Mouse (Mus musculus) forebrain, embryonic 11.5 days (tissue): ENCODE results near the gene Add3. TPM values are rescaled to one million over a fixed set of nuclear protein-coding genes. Genes with fewer than 3 reads are reported as not detected.

Source experiments
- ATAC-seq: fragments of 200-750 bp; cut with Nextera tagmentation; replicated peaks from 2 replicates; pipeline ENCODE4 v1.8.0; 2017; ENCODE audit warnings: moderate TSS enrichment; ENCODE audit not compliant: low FRiP score
- DNase-seq: peaks from one replicate; pipeline ENCODE4 v3.0.0-alpha.2; 2017; ENCODE audit warnings: low spot score
- H3K27ac ChIP-seq: fragments of 300-500 bp; sonication (generic); 2 replicates; pipeline ENCODE4 v1.5.1; 2014; ENCODE audit warnings: low read depth, low read length
- H3K27me3 ChIP-seq: fragments of 300-500 bp; sonication (generic); 2 replicates; pipeline ENCODE4 v1.6.1; 2014; ENCODE audit warnings: mild to moderate bottlenecking, low read length, mixed read lengths; ENCODE audit not compliant: control insufficient read depth, insufficient read depth
- H3K36me3 ChIP-seq: fragments of 300-500 bp; sonication (generic); 2 replicates; pipeline ENCODE4 v1.6.1; 2014; ENCODE audit warnings: mild to moderate bottlenecking, low read length, moderate library complexity, mixed read lengths; ENCODE audit not compliant: control insufficient read depth, insufficient read depth
- H3K4me1 ChIP-seq: fragments of 300-500 bp; sonication (generic); replicated peaks from 2 replicates; pipeline ENCODE4 v1.6.1; 2014; ENCODE audit warnings: low read length, mixed read lengths; ENCODE audit not compliant: control insufficient read depth, insufficient read depth
- H3K4me2 ChIP-seq: fragments of 300-500 bp; sonication (generic); 2 replicates; pipeline ENCODE4 v1.6.1; 2014; ENCODE audit warnings: low read depth, mild to moderate bottlenecking, low read length, moderate library complexity, mixed read lengths; ENCODE audit not compliant: severe bottlenecking
- H3K4me3 ChIP-seq: fragments of 300-500 bp; sonication (generic); 2 replicates; pipeline ENCODE4 v1.5.1; 2014; ENCODE audit warnings: low read depth, low read length
- H3K9ac ChIP-seq: fragments of 300-500 bp; sonication (generic); 2 replicates; pipeline ENCODE4 v1.6.1; 2014; ENCODE audit warnings: low read length
- H3K9me3 ChIP-seq: fragments of 300-500 bp; sonication (generic); 2 replicates; pipeline ENCODE4 v1.6.1; 2016; ENCODE audit warnings: low read length, mixed read lengths; ENCODE audit not compliant: control insufficient read depth
- WGBS: fragments of 180-500 bp; shearing (Covaris S2); extraction: QIAGEN DNeasy Blood & Tissue Kit; methylation state at CpG from one replicate; pipeline ENCODE4 v1.1.7; 2014; 5-methylcytosine and 5-hydroxymethylcytosine counted together
- polyA plus RNA-seq: library from polyadenylated mRNA; unstranded; fragments of >200 nt; fragmentation: Nextera tagmentation; extraction: Ambion mirVana; gene quantifications from 2 replicates; pipeline ENCODE4 v1.2.1, GENCODE M21; 2014

Add3 gene
- polyA plus RNA-seq, 1 experiment from 2014 or later: 61.5 TPM

DNA sequence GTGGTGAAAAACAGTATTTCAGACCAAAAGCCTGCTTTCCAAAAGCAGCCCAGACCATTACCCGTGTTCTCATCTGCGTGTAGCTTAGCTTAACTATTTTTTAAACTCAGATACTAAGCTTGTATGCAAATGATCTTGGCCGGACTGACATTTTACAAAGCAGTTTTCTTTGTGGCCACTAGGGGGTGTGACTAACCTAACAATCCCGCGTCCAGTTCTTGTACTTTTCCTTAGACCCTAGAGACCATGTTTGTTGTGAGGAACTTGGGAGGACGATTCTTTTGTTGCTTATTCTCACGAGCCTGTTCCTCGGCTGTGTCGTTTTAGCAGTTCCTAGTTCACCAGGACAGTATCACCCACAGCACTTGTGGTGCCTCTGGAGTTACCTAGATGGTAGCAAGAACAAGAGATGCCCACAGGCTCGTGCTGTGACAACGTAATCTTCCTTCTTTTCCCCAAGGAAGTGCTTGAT is 107.8 kb downstream of the Add3 start:
- H3K27ac ChIP-seq: no peak overlapping the region
- 18% methylated on average over 11 of the region's 11 CpGs for WGBS
- H3K4me2 ChIP-seq: no peak overlapping the region

GRCm38 (mm10) chr19:53251015-53251414 is 110.8 kb downstream of the Add3 start:
- Histone ChIP-seq H3K36me3 (no peaks in the 10 kb centered on the region), H3K9me3 (no peaks in the 10 kb centered on the region; the same call in 1 of the 2 replicates), H3K4me3 (no peak overlapping the region), H3K9ac (no peak overlapping the region), H3K4me2 (no peak overlapping the region), H3K4me1 (0 out of 2 replicates have a peak, but pooled peaks cover 3% of the 10 kb centered on the region), H3K27ac (no peak overlapping the region), H3K27me3 (no peaks in the 10 kb centered on the region)
- 93% methylated on average over 7 of the region's 7 CpGs for WGBS
- no peak for ATAC-seq
- DNase-seq: no peak

More for the DNA sequence above, 107.8 kb downstream of the Add3 start:
- ATAC-seq: peak; percentile 65
- no peaks in the 10 kb centered on the region for H3K27me3 ChIP-seq
- no peaks in the 10 kb centered on the region for H3K9me3 ChIP-seq
- H3K36me3 ChIP-seq: no peaks in the 10 kb centered on the region
- no peak overlapping the region for H3K4me3 ChIP-seq
- 0 out of 2 replicates have a peak, but pooled peaks cover 3% of the 10 kb centered on the region for H3K4me1 ChIP-seq
- H3K9ac ChIP-seq: peak overlapping the region; percentile 41
- no peak for DNase-seq

GRCm38 (mm10) chr19:53251656-53252055 is 111.4 kb downstream of the Add3 start:
- DNase-seq (no peak), ATAC-seq (no peak)
- H3K4me3 ChIP-seq: no peak overlapping the region
- H3K9ac ChIP-seq: no peak overlapping the region
- WGBS: 93% methylated on average over 3 of the region's 3 CpGs
- H3K27me3 ChIP-seq: no peaks in the 10 kb centered on the region
- H3K4me1 ChIP-seq: 0 out of 2 replicates have a peak, but pooled peaks cover 3% of the 10 kb centered on the region
- peaks cover 3% of the 10 kb centered on the region; the same call in 1 of the 2 replicates for H3K9me3 ChIP-seq
- no peak overlapping the region for H3K4me2 ChIP-seq
- no peak overlapping the region for H3K27ac ChIP-seq
- no peaks in the 10 kb centered on the region for H3K36me3 ChIP-seq

DNA sequence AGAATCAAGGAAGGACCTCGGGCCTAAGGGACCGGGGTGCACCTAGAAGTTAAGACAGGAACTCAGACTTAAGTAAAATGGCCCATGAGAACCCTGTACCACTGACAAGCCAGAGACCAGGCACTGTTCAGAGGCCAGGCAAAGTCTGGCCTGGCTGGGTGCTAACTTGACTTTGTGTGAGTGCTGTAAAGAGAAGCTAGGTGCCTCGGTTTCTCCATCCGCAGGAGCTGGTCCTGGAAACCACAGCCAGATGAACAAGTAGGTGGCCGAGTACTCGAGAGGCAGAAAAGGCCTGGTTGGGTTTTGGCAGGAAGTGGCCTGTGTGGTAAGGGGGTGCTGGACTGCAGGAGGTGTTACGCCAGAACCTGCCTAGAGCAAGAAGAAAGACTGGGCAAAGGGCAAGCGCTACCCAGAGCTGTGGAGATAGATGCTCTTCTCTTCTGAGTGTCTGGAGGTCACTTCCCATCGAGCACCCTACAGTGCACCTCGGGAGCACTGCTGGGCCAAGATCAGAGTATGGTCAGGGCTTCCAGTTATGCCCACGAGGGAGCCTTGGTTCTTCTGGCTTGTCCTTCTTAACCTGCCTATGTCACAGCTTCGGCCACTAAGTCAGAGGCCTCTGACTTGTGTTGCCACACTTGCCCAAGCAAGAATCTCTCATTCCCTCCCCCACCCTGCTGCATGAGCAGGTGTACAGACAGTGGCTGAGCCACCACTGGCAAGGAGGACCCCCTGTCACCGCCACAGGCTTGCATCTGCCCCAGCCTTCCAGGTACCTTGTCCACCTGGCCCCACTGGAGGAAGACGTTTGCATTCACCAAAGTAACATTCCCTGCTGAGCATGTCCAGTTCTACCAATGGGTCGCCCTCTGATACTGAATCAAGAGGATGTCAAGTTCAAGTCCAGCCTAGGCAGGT is 112.1 kb downstream of the Add3 start:
- peaks cover 3% of the 10 kb centered on the region; the same call in 1 of the 2 replicates for H3K9me3 ChIP-seq
- no peaks in the 10 kb centered on the region for H3K36me3 ChIP-seq
- WGBS: 91% methylated on average over 15 of the region's 15 CpGs
- H3K27ac ChIP-seq: no peak overlapping the region
- no peaks in the 10 kb centered on the region for H3K27me3 ChIP-seq
- H3K9ac ChIP-seq: no peak overlapping the region
- H3K4me1 ChIP-seq: 0 out of 2 replicates have a peak, but pooled peaks cover 3% of the 10 kb centered on the region
- no peak overlapping the region for H3K4me2 ChIP-seq
- H3K4me3 ChIP-seq: no peak overlapping the region
- DNase-seq: no peak
- no peak for ATAC-seq

DNA sequence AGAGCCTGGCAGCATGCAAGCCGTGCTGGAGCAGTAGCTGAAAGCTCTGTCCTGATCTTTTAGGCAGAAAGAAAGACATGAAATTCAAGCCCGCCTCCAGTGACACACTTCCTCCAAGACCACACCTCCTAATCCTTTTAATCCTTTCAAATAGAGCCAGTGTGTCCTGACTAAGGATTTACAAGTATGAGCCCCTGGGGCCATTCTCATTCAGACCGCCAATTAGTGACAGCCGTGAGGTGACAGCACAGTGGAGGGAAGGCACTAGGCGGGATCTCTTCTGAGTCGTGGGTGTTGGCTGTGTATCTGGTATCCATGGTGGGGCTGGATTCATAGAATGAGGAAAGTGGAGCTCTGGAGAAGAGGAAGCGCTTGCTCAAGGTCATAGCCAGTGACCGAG is 116.1 kb downstream of the Add3 start:
- ATAC-seq: no peak
- 71% methylated on average over 8 of the region's 8 CpGs for WGBS

DNA sequence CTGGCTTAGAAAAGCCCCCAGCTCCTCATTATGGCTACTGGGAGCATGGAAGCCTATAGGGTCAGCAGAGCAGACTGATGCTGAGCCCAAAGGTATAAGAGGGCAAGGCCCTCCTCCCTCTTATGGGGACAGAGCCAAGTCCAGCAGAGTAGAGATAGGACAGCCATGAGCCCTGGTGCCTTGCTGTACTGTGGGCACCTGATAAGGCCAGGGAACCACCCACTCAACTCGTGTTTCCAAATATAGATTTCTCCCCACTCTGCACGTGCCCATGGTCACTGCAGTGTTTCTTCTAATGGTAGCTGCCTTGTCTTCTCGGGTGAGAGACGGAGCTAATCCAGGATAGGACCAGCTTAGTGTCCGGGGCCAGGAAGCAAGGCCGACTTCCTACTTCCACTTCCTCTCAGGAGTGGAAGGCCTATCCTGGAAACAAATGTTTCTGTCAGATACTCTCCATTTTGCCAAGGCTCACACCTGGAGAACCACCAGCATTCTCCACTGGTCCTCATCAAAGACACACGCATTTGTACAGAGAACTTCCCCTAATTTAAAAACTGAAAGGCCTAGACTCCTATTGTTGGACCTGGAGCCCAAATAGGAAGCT is 116.8 kb downstream of the Add3 start:
- peaks cover 3% of the 10 kb centered on the region; the same call in 1 of the 2 replicates for H3K9me3 ChIP-seq
- no peaks in the 10 kb centered on the region for H3K36me3 ChIP-seq
- DNase-seq: no peak
- no peak overlapping the region for H3K4me3 ChIP-seq
- no peak overlapping the region for H3K27ac ChIP-seq
- H3K9ac ChIP-seq: no peak overlapping the region
- ATAC-seq: 0 out of 2 replicates have a peak, but pooled peaks have one; percentile 47
- H3K4me2 ChIP-seq: no peak overlapping the region
- WGBS: 94% methylated on average over 7 of the region's 7 CpGs
- H3K4me1 ChIP-seq: no peaks in the 10 kb centered on the region
- H3K27me3 ChIP-seq: no peaks in the 10 kb centered on the region

More for the DNA sequence above, 116.1 kb downstream of the Add3 start:
- H3K9me3 ChIP-seq: peaks cover 3% of the 10 kb centered on the region; the same call in 1 of the 2 replicates
- no peaks in the 10 kb centered on the region for H3K27me3 ChIP-seq
- H3K9ac ChIP-seq: no peak overlapping the region
- H3K4me2 ChIP-seq: no peak overlapping the region
- no peak for DNase-seq
- no peaks in the 10 kb centered on the region for H3K4me1 ChIP-seq
- H3K36me3 ChIP-seq: no peaks in the 10 kb centered on the region
- H3K4me3 ChIP-seq: no peak overlapping the region
- H3K27ac ChIP-seq: no peak overlapping the region

- Histone ChIP-seq H3K4me2 (no peak overlapping the region), H3K4me3 (no peak overlapping the region), H3K9ac (no peak overlapping the region), H3K4me1 (no peaks in the 10 kb centered on the region), H3K36me3 (no peaks in the 10 kb centered on the region), H3K9me3 (peaks cover 3% of the 10 kb centered on the region; the same call in 1 of the 2 replicates), H3K27me3 (no peaks in the 10 kb centered on the region), H3K27ac (no peak overlapping the region)
- WGBS: 90% methylated on average over 15 of the region's 15 CpGs
- DNase-seq: no peak
- ATAC-seq: peak; percentile 21; the same call in 1 of the 2 replicates
These were observed 117.7 kb downstream of the Add3 start for GRCm38 (mm10) chr19:53257631-53258560.
